Mouse (Mus musculus): ENCODE measurements around the gene Zfp64. TPM values are rescaled to one million over a fixed set of nuclear protein-coding genes. Genes with fewer than 3 reads are reported as not detected.

The Zfp64 gene
- polyA plus RNA-seq (2015; fragmentation: Nextera tagmentation; extraction: Ambion mirVana), result 28.0 and 29.8 TPM in 2 replicates

- ATAC-seq (ENCODE audit: low FRiP score, low TSS enrichment), result peak; percentile 85
- TF ChIP-seq EP300 (optimal IDR thresholded peaks at IDR 0.05), result peak; percentile 61
- peak; percentile 80 for TF ChIP-seq CTCF (IDR thresholded peaks at IDR 0.05; ENCODE audit: low read depth)
- Histone ChIP-seq H3K4me1 (replicated peaks; ENCODE audit: control insufficient read depth, insufficient read depth) (peaks cover 4% of the 10 kb centered on the region; the same call in 1 of the 2 replicates), H3K4me2 (replicated peaks; ENCODE audit: low read depth) (peak within 1 kb of the TSS; percentile 63), H3K4me3 (ENCODE audit: low read depth, low read length) (peak within 1 kb of the TSS; percentile 76), H3K36me3 (ENCODE audit: control insufficient read depth, insufficient read depth, low read length) (peaks cover 3% of the 10 kb centered on the region; the same call in 1 of the 2 replicates), H3K9me3 (ENCODE audit: control insufficient read depth, low read length) (no peaks in the 10 kb centered on the region), H3K27me3 (ENCODE audit: control insufficient read depth, insufficient read depth, low read length) (no peaks in the 10 kb centered on the region), H3K9ac (ENCODE audit: low read length) (peak within 1 kb of the TSS; percentile 79), H3K27ac (replicated peaks) (peak within 1 kb of the TSS; percentile 93)
- peak; percentile 92 for DNase-seq (ENCODE audit: low spot score)
- 1% methylated on average over 52 of the region's 52 CpGs for WGBS
Measured at GRCm38 (mm10) chr2:168954835-168955716, at the start of gene Zfp64. Zfp64 (minus strand) TSS chr2:168955587.

GRCm38 (mm10) chr2:168992642-168993420 is 37.4 kb upstream of the Zfp64 start:
- ATAC-seq (ENCODE audit: low FRiP score, low TSS enrichment) (no peak), DNase-seq (ENCODE audit: low spot score) (peak; percentile 45)
- Histone ChIP-seq H3K27ac (replicated peaks) (no peak overlapping the region), H3K4me2 (replicated peaks; ENCODE audit: low read depth) (no peak overlapping the region), H3K4me3 (ENCODE audit: low read depth, low read length) (no peak overlapping the region), H3K9ac (ENCODE audit: low read length) (no peak overlapping the region), H3K27me3 (ENCODE audit: control insufficient read depth, insufficient read depth, low read length) (no peaks in the 10 kb centered on the region), H3K4me1 (replicated peaks; ENCODE audit: control insufficient read depth, insufficient read depth) (no peaks in the 10 kb centered on the region), H3K9me3 (ENCODE audit: control insufficient read depth, low read length) (no peaks in the 10 kb centered on the region), H3K36me3 (ENCODE audit: control insufficient read depth, insufficient read depth, low read length) (no peaks in the 10 kb centered on the region)
- TF ChIP-seq EP300 (optimal IDR thresholded peaks at IDR 0.05) (no peak), CTCF (IDR thresholded peaks at IDR 0.05; ENCODE audit: low read depth) (peak; percentile 67)
- WGBS, result 78% methylated on average over 22 of the region's 22 CpGs

- 72% methylated on average over 4 of the region's 4 CpGs for WGBS
- no peak overlapping the region for H3K27ac ChIP-seq (replicated peaks)
Measured at GRCm38 (mm10) chr2:168990957-168991356, 35.6 kb upstream of the Zfp64 start.

GRCm38 (mm10) chr2:168990061-168990753 is 34.8 kb upstream of the Zfp64 start:
- 57% methylated on average over 13 of the region's 13 CpGs for WGBS
- Histone ChIP-seq H3K4me3 (ENCODE audit: low read depth, low read length) (no peak overlapping the region), H3K36me3 (ENCODE audit: control insufficient read depth, insufficient read depth, low read length) (no peaks in the 10 kb centered on the region), H3K4me2 (replicated peaks; ENCODE audit: low read depth) (no peak overlapping the region), H3K27me3 (ENCODE audit: control insufficient read depth, insufficient read depth, low read length) (no peaks in the 10 kb centered on the region), H3K9me3 (ENCODE audit: control insufficient read depth, low read length) (no peaks in the 10 kb centered on the region), H3K27ac (replicated peaks) (no peak overlapping the region), H3K9ac (ENCODE audit: low read length) (no peak overlapping the region), H3K4me1 (replicated peaks; ENCODE audit: control insufficient read depth, insufficient read depth) (no peaks in the 10 kb centered on the region)
- TF ChIP-seq CTCF (IDR thresholded peaks at IDR 0.05; ENCODE audit: low read depth), result peak; percentile 75
- no peak for TF ChIP-seq EP300 (optimal IDR thresholded peaks at IDR 0.05)
- DNase-seq (ENCODE audit: low spot score) (no peak), ATAC-seq (ENCODE audit: low FRiP score, low TSS enrichment) (no peak)

More at GRCm38 (mm10) chr2:168990957-168991356, 35.6 kb upstream of the Zfp64 start:
- no peaks in the 10 kb centered on the region for H3K9me3 ChIP-seq (ENCODE audit: control insufficient read depth, low read length)
- no peak overlapping the region for H3K9ac ChIP-seq (ENCODE audit: low read length)
- no peak overlapping the region for H3K4me3 ChIP-seq (ENCODE audit: low read depth, low read length)
- DNase-seq (ENCODE audit: low spot score) (no peak), ATAC-seq (ENCODE audit: low FRiP score, low TSS enrichment) (no peak)
- no peaks in the 10 kb centered on the region for H3K27me3 ChIP-seq (ENCODE audit: control insufficient read depth, insufficient read depth, low read length)
- no peak overlapping the region for H3K4me2 ChIP-seq (replicated peaks; ENCODE audit: low read depth)
- H3K36me3 ChIP-seq (ENCODE audit: control insufficient read depth, insufficient read depth, low read length), result no peaks in the 10 kb centered on the region
- no peaks in the 10 kb centered on the region for H3K4me1 ChIP-seq (replicated peaks; ENCODE audit: control insufficient read depth, insufficient read depth)
- TF ChIP-seq EP300 (optimal IDR thresholded peaks at IDR 0.05) (no peak), CTCF (IDR thresholded peaks at IDR 0.05; ENCODE audit: low read depth) (no peak)

- Histone ChIP-seq H3K9me3 (ENCODE audit: control insufficient read depth, low read length) (no peaks in the 10 kb centered on the region), H3K27ac (replicated peaks) (no peak overlapping the region), H3K9ac (ENCODE audit: low read length) (no peak overlapping the region), H3K4me3 (ENCODE audit: low read depth, low read length) (no peak overlapping the region), H3K4me1 (replicated peaks; ENCODE audit: control insufficient read depth, insufficient read depth) (no peaks in the 10 kb centered on the region), H3K27me3 (ENCODE audit: control insufficient read depth, insufficient read depth, low read length) (no peaks in the 10 kb centered on the region), H3K36me3 (ENCODE audit: control insufficient read depth, insufficient read depth, low read length) (no peaks in the 10 kb centered on the region), H3K4me2 (replicated peaks; ENCODE audit: low read depth) (no peak overlapping the region)
- no peak for ATAC-seq (ENCODE audit: low FRiP score, low TSS enrichment)
- TF ChIP-seq EP300 (optimal IDR thresholded peaks at IDR 0.05), result no peak
- TF ChIP-seq CTCF (IDR thresholded peaks at IDR 0.05; ENCODE audit: low read depth), result peak; percentile 37
- no peak for DNase-seq (ENCODE audit: low spot score)
- 88% methylated on average over 1 of the region's 1 CpGs for WGBS
Measured at GRCm38 (mm10) chr2:168988056-168988455, 32.7 kb upstream of the Zfp64 start.
